Mouse (Mus musculus) cortical plate, adult 2 months (tissue): ENCODE data around the gene Tmem108. TPM values are rescaled to one million over a fixed set of nuclear protein-coding genes. Genes with fewer than 3 reads are reported as not detected.

Source experiments
- H3K27ac ChIP-seq: fragments of 200-500 bp; 2 replicates; pipeline ENCODE4 v1.5.1; 2012; ENCODE audit warnings: low read length, control low read depth, inconsistent platforms; ENCODE audit not compliant: insufficient read depth
- H3K4me1 ChIP-seq: fragments of 200-500 bp; 2 replicates; pipeline ENCODE4 v1.6.1; 2011; ENCODE audit warnings: low read length; ENCODE audit not compliant: control insufficient read depth, insufficient read depth
- H3K4me3 ChIP-seq: fragments of 200-500 bp; 2 replicates; pipeline ENCODE4 v1.5.1; 2011; ENCODE audit warnings: mild to moderate bottlenecking, low read length, control low read depth; ENCODE audit not compliant: insufficient read depth
- CTCF ChIP-seq: fragments of 200-500 bp; IDR thresholded peaks from 2 replicates; pipeline ENCODE4 v1.5.1; 2011; ENCODE audit warnings: mild to moderate bottlenecking, control low read depth, low read length; ENCODE audit not compliant: insufficient read depth; ENCODE audit errors: extremely low read depth
- POLR2A ChIP-seq: fragments of 200-500 bp; IDR thresholded peaks from 2 replicates; pipeline ENCODE4 v1.6.1; 2011; ENCODE audit warnings: mild to moderate bottlenecking, low read length, control low read depth; ENCODE audit not compliant: insufficient read depth; ENCODE audit errors: extremely low read depth
- polyA plus RNA-seq: library from polyadenylated mRNA; depleted of rRNA; stranded (reverse); fragments of >200 nt; gene quantifications from 2 replicates; pipeline ENCODE4 v1.2.3, GENCODE M21; 2012

Gene Tmem108
- polyA plus RNA-seq, 1 experiment: 21.4 TPM

GRCm38 (mm10) chr9:103573994-103574750 lies 187.5 kb downstream of the Tmem108 start:
- no peak for TF ChIP-seq POLR2A
- TF ChIP-seq CTCF: no peak
- Histone ChIP-seq H3K4me1 (no peaks in the 10 kb centered on the region), H3K27ac (no peak overlapping the region), H3K4me3 (no peak overlapping the region)

GRCm38 (mm10) chr9:103570158-103570741 lies 191.4 kb downstream of the Tmem108 start:
- no peak overlapping the region for H3K27ac ChIP-seq
- no peak overlapping the region for H3K4me3 ChIP-seq
- no peaks in the 10 kb centered on the region for H3K4me1 ChIP-seq
- no peak for TF ChIP-seq CTCF
- TF ChIP-seq POLR2A: no peak

GRCm38 (mm10) chr9:103568983-103569382 lies 192.7 kb downstream of the Tmem108 start:
- TF ChIP-seq POLR2A: no peak
- no peak for TF ChIP-seq CTCF
- Histone ChIP-seq H3K27ac (no peak overlapping the region), H3K4me1 (no peaks in the 10 kb centered on the region; the same call in 1 of the 2 replicates), H3K4me3 (no peak overlapping the region)

- no peak for TF ChIP-seq POLR2A
- TF ChIP-seq CTCF: no peak
- no peak overlapping the region for H3K27ac ChIP-seq
- no peaks in the 10 kb centered on the region; the same call in 1 of the 2 replicates for H3K4me1 ChIP-seq
- H3K4me3 ChIP-seq: no peak overlapping the region
These were observed 196.5 kb downstream of the Tmem108 start for GRCm38 (mm10) chr9:103565186-103565585.

GRCm38 (mm10) chr9:103563864-103564610 lies 197.6 kb downstream of the Tmem108 start:
- TF ChIP-seq POLR2A (no peak), CTCF (peak; percentile 36; the same call in 1 of the 2 replicates)
- Histone ChIP-seq H3K27ac (no peak overlapping the region), H3K4me3 (no peak overlapping the region), H3K4me1 (no peaks in the 10 kb centered on the region; the same call in 1 of the 2 replicates)

- Histone ChIP-seq H3K4me3 (no peak overlapping the region), H3K4me1 (peaks cover 1% of the 10 kb centered on the region; the same call in 1 of the 2 replicates), H3K27ac (no peak overlapping the region)
- TF ChIP-seq CTCF (no peak), POLR2A (no peak)
These were observed 199.6 kb downstream of the Tmem108 start for GRCm38 (mm10) chr9:103562063-103562462.

GRCm38 (mm10) chr9:103558741-103559140 lies 202.9 kb downstream of the Tmem108 start:
- no peak for TF ChIP-seq POLR2A
- TF ChIP-seq CTCF: no peak
- no peak overlapping the region for H3K4me3 ChIP-seq
- H3K27ac ChIP-seq: no peak overlapping the region
- H3K4me1 ChIP-seq: peaks cover 1% of the 10 kb centered on the region; the same call in 1 of the 2 replicates

GRCm38 (mm10) chr9:103558240-103558639 lies 203.4 kb downstream of the Tmem108 start:
- Histone ChIP-seq H3K4me1 (peaks cover 1% of the 10 kb centered on the region; the same call in 1 of the 2 replicates), H3K4me3 (no peak overlapping the region), H3K27ac (no peak overlapping the region)
- TF ChIP-seq POLR2A: no peak
- no peak for TF ChIP-seq CTCF

- H3K4me1 ChIP-seq: peaks cover 3% of the 10 kb centered on the region; the same call in 1 of the 2 replicates
- H3K4me3 ChIP-seq: no peak overlapping the region
- TF ChIP-seq CTCF (no peak), POLR2A (no peak)
- H3K27ac ChIP-seq: no peak overlapping the region
These were observed 204.6 kb downstream of the Tmem108 start for GRCm38 (mm10) chr9:103557085-103557484.

GRCm38 (mm10) chr9:103555334-103555733 lies 206.3 kb downstream of the Tmem108 start:
- peaks cover 9% of the 10 kb centered on the region; the same call in 1 of the 2 replicates for H3K4me1 ChIP-seq
- no peak overlapping the region for H3K4me3 ChIP-seq
- H3K27ac ChIP-seq: no peak overlapping the region
- TF ChIP-seq POLR2A: no peak
- TF ChIP-seq CTCF: no peak
